Mouse (Mus musculus) retina, postnatal 7 days (tissue): ENCODE results near the gene Krtap4-6.
"Not testable (repeated sequence)": the region's sequence is repeated elsewhere in the genome, so short reads cannot be mapped to it uniquely, and the experiment has no call there.

Source experiments
- DNase-seq: peaks from one replicate; pipeline ENCODE4 v3.0.0-alpha.2; 2012; ENCODE audit warnings: low read depth, low spot score

The Krtap4-6 gene

GRCm38 (mm10) chr11:99665860-99666259 is at the start of gene Krtap4-6:
Gene Krtap4-6, minus strand, starts transcription at chr11:99665960.
- no peak for DNase-seq

- no peak for DNase-seq
These were observed 24.7 kb upstream of the Krtap4-6 start, which contains the start of gene Gm14190 for GRCm38 (mm10) chr11:99690463-99690862. Gene Gm14190, minus strand, starts transcription at chr11:99690740.

DNA sequence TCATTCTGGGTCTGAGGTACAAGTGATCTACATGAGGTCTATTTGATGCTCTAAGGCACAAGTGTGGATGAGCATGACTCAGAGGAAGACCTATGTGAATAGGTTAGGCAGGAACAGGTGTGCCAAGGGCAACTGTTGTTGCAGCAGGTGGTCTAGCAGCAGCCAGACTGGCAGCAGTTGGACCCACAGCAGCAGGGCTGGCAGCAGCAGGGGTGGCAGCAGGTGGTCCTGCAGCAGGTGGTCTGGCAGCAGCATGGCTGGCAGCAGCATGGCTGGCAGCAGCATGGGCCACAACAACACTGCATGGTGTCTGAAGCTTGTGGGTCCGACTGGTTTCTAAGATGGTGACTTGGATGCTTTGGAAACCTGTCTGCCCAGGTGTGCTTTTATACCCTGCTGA is 19.5 kb upstream of the Krtap4-6 start:
- not testable (repeated sequence) for DNase-seq

DNA sequence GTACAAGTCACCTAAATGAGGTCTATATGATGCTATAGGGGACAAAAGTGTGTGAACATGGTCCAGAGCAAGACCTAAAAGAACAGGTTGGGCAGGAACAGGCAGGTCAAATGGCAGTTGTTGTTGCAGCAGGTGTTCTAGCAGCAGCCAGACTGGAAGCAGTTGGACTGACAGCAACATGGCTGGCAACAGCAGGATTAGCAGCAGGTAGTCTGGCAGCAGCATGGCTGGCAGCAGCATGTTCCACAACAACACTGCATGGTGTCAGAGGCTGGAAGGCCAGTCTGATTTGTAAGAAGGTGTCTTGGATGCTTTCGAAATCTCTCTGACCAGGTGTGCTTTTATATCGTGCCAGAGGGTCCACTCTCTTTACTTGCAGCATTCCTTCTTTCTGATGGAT is 17.7 kb upstream of the Krtap4-6 start:
- no peak for DNase-seq

DNA sequence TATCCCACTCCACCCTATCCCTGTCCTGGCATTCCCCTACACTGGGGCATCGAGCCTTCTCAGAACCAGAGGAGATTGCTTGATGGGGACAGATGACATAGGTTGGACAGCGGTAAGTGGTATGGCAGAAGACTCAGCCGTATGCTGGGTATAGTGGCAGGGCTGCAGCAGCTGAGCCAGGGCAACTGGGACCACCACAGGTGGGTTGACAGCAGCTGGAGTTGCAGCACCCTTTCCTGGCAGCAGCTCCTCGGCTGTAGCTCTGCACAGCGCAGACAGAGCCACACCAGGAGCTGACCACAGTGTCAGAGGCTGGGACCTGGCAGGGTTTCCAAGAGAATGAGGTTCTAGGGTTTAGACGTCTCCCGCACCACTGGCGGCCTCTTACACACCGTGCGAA is 3.0 kb downstream of the Krtap4-6 start:
- no peak for DNase-seq

DNA sequence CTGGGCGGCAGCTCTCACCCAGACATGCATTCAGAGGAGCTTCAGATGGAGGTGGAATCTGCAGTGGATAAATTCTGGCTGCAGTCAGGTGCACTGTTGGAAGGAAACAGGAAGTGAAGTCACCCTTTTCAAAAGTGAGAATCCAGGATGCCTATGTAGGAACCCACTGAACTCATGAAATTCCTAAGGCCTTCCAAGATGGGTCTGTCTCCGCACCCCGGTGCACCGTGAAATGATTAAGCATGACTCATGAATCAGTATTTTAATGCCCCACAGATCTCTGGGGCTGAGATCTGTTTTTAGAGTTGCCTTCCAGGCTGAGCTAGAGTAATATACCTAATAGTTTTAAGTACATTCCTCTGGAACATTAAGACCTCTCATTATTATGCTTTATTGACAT is 6.5 kb downstream of the Krtap4-6 start:
- DNase-seq = no peak

DNA sequence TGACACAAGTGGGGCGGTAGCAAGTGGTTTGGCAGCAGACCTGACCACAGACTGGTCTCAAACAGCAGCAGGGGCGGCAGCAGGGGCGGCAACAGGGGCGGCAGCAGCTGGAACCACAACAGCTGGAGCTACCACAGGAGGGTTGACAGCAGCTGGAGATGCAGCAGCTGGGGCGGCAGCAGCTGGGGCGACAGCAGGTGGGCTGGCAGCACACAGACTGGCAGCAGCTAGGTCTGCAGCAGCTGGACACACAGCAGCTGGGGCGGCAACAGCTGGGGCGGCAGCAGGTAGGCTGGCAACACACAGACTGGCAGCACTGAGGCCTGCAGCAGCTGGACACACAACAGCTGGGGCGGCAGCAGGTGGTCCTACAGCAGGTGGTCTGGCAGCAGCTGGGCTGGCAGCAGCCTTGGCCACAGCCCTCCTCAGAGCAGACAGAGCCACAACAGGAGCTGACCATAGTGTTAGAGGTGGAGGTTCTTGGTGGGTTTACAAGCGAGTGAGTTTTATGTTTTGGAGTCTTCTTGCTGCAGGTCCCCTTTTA is 7.2 kb downstream of the Krtap4-6 start, which contains the start of gene Gm11563:
Gene Gm11563, minus strand, starts transcription at position 494 of the 544 bp plus-strand sequence.
- not testable (repeated sequence) for DNase-seq

- DNase-seq = no peak
These were observed 8.7 kb downstream of the Krtap4-6 start for GRCm38 (mm10) chr11:99657051-99657450.

- DNase-seq = no peak
These were observed 15.6 kb downstream of the Krtap4-6 start, which contains the start of gene Gm11555 for GRCm38 (mm10) chr11:99650136-99650535. Gene Gm11555, minus strand, starts transcription at chr11:99650236.

DNA sequence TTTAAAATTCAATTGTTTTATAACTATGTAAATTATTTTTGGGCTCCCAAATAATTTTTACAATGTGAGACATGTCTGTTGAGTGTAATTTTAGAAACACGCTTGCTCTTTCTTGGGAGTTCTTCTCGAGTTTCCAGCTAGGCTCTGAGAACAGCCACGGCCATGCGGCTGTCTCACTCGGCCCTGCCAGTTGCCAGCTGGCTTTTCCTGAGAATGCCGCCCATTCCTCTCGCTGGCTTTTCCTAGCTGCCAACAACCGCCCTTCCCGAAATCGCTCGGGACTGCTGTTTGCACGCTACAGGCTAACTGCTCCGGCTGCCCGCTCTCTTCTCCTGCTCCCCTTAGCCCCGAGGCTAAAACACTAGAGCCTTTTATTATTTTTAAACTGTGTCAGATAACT is 19.3 kb downstream of the Krtap4-6 start:
- no peak for DNase-seq

DNA sequence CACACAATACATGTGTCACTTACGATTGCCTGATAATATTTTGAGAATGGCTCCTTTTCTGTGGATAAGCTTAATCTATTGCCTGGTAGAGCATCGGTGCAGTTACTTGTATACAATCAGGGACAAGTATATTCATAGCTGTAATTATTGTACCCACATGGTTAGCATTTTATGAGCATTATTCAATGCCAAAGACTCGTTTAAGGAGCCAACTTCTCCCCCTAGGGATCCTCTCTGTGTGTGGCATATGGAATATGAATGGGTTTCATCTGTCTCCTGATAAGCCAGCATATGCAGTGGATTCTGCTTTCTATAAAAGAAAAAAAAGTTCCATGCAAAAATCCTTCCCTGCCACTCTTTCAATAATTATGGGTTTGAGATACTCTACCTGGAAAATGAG is 21.4 kb downstream of the Krtap4-6 start:
- no peak for DNase-seq

- not testable (repeated sequence) for DNase-seq
These were observed 22.1 kb downstream of the Krtap4-6 start, which contains the start of gene Krtap4-7 for GRCm38 (mm10) chr11:99643635-99644139. Gene Krtap4-7, minus strand, starts transcription at chr11:99644089.

DNA sequence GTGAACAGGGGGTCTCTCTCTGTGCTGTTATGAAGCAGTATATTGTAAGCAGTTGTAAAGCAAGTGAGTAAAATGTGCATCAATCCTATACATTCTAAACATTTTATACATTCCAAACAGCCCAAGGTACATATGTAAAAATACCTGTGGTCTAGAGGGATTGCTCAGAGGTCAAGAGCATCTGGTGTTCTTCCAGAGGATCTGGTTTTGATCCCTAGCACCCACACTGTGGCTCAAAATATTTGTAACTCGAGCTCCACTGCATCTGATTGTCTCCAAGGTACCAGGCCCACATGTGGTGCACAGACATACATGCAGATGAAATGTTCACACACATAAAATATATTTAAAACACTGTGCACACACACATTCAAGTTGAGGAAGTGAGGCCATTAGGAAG is 24.8 kb downstream of the Krtap4-6 start:
- no peak for DNase-seq

DNA sequence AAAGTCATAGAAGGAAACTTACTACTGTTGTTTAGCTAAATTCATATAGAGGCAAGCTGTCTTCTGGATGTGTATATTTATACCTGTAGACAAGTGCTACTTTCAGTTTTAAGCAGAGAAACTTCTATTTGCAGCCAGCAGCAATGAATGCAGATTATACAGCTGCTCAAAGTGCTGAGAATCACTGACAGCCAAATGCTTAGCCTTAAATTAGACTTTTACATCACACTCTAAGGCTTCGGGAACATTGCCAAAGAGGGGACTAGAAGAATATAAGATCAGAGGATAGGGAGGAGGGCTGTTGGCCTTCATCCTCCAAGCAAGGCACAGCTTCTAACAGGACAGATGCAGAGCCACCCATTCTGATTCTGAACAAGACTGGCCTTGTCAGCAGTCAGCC is 28.7 kb downstream of the Krtap4-6 start:
- no peak for DNase-seq

GRCm38 (mm10) chr11:99634653-99635134 is 31.1 kb downstream of the Krtap4-6 start, which contains the start of gene Krtap4-2:
Gene Krtap4-2, minus strand, starts transcription at chr11:99635084.
- no peak for DNase-seq

DNA sequence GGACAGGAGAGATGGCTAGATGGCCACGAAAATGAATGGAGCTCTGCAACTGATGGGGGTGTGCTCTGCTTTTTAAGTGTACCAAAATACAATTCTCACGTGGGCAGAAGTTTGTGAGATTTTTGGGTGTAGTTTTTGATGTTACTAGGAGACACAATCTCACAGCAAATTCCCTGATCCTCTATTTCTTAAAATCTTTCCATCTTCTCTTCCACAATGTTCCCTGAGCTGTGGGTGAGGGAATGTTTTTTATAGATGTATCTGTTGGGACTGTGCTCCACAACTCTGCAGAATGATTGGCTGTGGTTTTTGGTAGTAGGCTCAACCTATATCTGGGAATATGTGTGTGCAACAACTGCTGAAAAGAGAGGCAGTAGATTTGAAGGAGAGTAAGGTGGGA is 32.5 kb downstream of the Krtap4-6 start:
- DNase-seq = no peak

- no peak for DNase-seq
These were observed 34.9 kb downstream of the Krtap4-6 start for GRCm38 (mm10) chr11:99630890-99631289.

DNA sequence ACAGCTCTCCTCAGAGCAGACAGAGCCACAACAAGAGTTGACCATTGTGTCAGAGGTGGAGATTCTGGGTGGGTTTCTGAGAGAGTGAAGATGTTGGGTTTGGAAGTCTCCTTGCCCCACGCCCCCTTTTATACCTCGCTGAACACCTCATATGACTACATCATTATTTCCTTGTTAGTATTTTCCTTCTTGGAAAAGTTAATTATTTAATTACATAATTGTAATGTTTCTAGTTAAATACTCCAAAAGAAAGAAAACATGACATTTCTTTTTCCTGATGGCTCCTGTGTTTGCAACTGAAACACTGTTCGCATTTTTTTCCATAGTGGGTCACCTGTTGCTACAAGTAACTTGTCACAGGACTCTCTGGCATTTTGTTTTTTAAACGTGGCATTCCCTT is 37.6 kb downstream of the Krtap4-6 start, which contains the start of gene Krtap4-1:
Gene Krtap4-1, minus strand, starts transcription at position 101 of the 400 bp plus-strand sequence.
- no peak for DNase-seq

GRCm38 (mm10) chr11:99620335-99620734 is 45.4 kb downstream of the Krtap4-6 start, which contains the start of gene Gm11562:
Gene Gm11562, minus strand, starts transcription at chr11:99620435.
- DNase-seq = no peak
